Mouse (Mus musculus) C2C12 (cell line): ENCODE measurements around the gene Chst2.

ENCODE experiments used
- CEBPB ChIP-seq: IDR thresholded peaks from one replicate; pipeline ENCODE4 v1.6.1; 2011; ENCODE audit warnings: low read depth, mild to moderate bottlenecking, control low read depth, moderate library complexity
- CTCF ChIP-seq: IDR thresholded peaks from one replicate; pipeline ENCODE4 v1.5.1; 2011; ENCODE audit not compliant: control insufficient read depth, insufficient read depth, insufficient read length
- MAX ChIP-seq: IDR thresholded peaks from one replicate; pipeline ENCODE4 v1.6.1; 2011; ENCODE audit warnings: mild to moderate bottlenecking, control low read depth
- MYOD1 ChIP-seq: IDR thresholded peaks from one replicate; pipeline ENCODE4 v1.6.1; 2011; ENCODE audit warnings: low read depth; ENCODE audit not compliant: control insufficient read depth, insufficient read length
- MYOG ChIP-seq: IDR thresholded peaks from one replicate; pipeline ENCODE4 v1.6.1; 2011; ENCODE audit not compliant: control insufficient read depth, insufficient read length; ENCODE audit errors: extremely low read depth
- USF1 ChIP-seq: IDR thresholded peaks from one replicate; pipeline ENCODE4 v1.6.1; 2011; ENCODE audit warnings: low read depth, mild to moderate bottlenecking, control low read depth, moderate library complexity

- no peak for TF ChIP-seq USF1
- TF ChIP-seq CTCF = no peak
- TF ChIP-seq MYOD1 = no peak
- no peak for TF ChIP-seq MAX
- no peak for TF ChIP-seq CEBPB
- TF ChIP-seq MYOG = no peak
These were observed 32.8 kb downstream of the Chst2 start for GRCm38 (mm10) chr9:95373741-95374140.
